Mouse (Mus musculus) heart, postnatal 25 days (tissue): ENCODE data around the gene Cxcr5. TPM values are rescaled to one million over a fixed set of nuclear protein-coding genes. Genes with fewer than 3 reads are reported as not detected.

Experiments
- DNase-seq: peaks from one replicate; pipeline ENCODE4 v3.0.0; 2022; ENCODE audit warnings: low spot score
- intact Hi-C: fragments of 180-260 bp; cut with DNase I; formaldehyde crosslinking; loops from one replicate; pipeline ENCODE4 v1.15.1; 2025
- total RNA-seq, 2 experiments: library from RNA; stranded (reverse); gene quantifications; 2 replicates each; pipeline ENCODE4 v1.2.3; 2021

Cxcr5 gene
- total RNA-seq, 2 experiments from 2014 or later, result 0.10 to 0.31 TPM

DNA sequence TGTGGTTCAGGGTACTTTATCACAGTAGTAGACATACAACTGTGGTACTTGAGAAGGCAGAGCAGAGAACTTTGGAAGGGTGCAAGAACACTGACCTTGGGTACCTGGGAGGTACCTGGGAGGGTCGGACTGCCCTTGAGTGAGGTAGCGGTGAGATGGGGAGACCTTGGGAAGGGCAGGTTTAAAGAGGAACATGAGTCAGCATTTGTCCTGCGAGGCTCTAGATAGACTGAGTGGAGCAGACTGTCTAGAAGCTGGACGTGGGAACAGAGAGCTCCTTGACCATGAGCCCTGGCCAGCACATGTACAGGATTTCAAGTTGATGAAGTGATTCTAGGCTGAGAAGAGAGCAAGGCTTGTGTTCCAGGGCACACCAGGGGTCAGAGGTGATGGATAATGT, 19.3 kb downstream of the Cxcr5 start:
- intact Hi-C loops, result no loop called here
- no peak for DNase-seq

DNA sequence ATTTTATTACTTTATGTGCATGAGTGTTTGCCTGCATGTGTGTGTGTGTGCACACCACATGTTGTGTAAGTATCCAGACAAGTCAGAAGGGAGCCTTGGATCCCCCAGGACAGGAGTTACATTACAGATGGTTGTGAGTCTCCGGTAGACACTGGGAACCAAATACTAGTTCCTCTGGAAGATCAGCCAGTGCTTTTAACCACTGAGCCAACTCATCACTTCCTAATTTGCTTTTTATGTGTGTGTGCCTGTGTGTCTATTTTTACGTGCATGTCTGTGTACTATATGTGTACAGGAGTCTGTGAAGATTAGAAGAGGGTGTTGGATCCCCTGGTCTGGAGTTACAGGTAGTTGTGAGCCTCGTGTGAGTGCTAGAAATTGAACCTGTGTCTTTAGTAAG, 21.0 kb downstream of the Cxcr5 start:
- intact Hi-C loops, result no loop called here
- no peak for DNase-seq

DNA sequence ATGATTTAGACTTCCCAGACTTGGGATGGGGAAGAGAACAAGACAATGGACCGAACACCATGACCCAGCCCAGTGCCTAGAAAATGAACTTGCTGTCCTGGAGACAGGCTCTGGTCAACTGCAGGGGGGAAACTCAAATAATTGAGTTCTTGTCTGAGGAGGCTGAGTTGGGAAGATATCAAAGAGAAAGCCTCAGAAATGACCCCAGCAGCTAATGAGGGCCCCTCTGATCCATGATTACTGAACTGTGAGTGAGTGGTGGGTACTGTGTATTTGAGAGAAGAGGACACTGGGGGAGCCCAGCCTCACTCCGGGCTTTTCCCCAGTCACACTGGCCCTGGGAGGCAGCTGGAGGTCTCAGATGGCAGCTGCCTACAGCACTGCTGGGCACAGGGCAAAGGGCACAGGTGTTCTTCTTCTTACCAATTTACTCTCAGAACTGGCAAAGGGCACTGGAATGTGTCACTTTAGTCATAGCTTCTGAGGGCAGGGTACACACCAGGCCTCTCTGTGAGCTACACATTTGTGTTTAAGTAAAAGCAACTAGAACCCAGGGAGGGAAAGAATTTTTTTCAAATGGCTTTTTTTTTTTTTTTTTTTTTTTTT, 21.8 kb downstream of the Cxcr5 start:
- DNase-seq, result no peak
- intact Hi-C loops, result no loop called here

DNA sequence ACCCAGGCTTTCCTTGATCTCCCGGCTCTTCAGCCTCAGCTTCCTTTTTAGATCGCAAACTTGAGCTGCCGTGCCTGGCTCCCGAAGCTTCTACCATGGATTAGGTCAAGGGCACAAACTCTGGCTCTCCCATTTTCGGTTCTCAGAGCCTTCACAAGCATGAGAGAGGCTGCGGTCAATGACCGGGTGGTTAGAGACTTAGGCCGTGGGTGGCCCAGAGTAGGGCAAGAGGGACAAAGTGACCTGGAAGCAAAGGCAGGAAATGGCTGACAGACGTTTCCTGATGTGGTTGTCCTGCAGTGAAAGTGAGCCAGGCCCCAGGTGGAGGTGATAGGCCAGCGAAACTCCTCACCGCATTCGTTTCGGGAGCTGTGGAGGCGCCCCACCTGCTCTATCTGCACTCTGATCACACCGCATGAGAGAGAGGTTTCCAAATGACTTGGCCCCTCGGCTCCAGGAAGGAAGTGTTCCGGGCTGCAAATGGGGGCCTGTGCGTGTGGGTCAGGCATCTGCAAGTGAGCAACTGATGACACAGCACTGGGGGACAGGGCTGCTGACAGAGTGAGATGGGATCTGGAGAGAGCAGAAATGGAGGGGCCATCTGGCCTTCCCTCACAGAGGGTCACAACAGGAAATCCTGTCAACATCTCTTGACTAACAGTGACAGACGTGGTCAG, 23.9 kb downstream of the Cxcr5 start:
- intact Hi-C loops, result no loop called here
- DNase-seq, result no peak

DNA sequence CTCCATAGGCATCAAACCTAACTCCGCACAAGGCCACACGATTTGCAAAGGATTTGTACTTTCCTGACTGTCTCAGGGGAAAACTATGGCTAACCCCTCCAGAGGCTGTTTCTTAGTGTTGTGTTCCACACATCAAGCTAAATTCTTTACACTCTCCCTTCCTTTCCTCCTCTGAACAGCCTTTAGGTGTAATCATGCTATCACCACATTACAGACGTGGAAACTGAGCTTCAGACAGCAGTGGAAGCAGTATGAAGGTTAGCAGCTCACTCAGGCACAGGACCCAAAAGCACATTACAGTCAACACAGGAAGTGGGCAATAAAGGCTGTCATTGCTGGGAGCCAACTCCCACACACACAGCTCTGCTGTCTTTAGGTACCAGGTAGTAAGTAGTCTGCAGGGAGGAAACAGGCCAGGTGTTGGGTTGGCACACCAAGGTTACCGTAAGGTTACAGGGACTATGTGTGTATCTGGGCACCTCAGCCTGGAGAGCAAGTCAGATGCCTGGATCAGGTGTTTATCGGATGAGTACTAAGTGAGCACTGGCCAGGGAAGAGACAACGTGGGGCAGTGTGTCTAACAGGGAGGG, 28.6 kb downstream of the Cxcr5 start:
- DNase-seq, result no peak
- intact Hi-C loops, result no loop called here

DNA sequence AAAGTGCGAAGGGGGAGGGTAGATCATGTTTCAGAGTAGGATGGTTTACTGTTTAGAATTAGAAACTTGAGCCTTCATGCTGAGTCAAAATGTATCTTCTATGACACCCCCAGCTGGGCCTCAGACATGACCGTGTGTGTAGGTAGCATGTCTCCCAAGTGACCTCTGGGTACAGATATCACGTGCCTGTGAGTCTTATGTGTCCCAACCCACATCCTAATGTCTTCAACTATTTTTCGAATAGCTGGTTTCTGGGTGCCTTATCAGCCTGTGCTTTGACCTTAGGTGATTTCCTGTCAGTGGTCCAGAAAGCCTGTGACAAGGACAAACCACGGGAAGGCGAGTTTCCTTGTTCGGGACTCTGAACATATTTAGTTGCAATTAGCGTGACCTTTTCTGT, 33.3 kb downstream of the Cxcr5 start:
- intact Hi-C loops, result no loop called here
- no peak for DNase-seq

DNA sequence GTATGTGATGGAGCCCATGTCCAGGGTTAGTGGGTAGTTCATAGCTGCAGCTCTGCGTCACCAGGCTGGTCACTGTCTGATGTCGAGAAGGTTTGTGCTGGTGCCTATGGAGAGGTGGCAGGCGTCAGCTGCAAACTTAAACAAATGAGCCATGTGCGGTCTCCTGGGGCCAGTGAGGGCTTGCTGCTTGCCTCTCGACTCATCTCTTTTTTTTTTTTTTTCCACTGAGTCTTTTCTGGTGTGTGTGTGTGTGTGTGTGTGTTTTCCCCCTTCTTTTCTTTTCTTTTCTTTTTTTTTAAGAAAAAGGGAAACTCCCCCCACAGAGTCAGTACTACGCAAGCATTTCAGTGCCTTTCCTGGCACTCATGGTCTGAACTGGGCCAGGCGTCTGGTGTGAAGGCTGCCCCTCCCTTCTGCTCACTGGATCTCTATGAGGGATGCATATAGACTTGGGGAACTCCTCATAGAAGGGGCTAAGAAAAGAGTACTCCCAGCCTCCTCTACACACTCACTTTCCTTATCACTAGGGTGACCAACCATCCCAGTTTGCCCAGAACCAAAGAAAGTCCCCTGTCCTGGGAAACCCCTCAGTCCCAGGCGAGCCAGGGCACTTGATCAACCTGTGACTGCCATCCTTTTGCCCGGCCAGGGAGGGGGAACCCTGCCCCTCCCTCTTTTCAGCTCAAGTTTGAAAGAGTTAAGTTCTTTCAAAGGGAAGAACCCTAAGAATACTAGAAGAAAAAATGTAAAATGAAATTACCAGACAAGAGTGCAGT, 35.2 kb downstream of the Cxcr5 start:
- intact Hi-C loops, result no loop called here
- DNase-seq, result no peak

DNA sequence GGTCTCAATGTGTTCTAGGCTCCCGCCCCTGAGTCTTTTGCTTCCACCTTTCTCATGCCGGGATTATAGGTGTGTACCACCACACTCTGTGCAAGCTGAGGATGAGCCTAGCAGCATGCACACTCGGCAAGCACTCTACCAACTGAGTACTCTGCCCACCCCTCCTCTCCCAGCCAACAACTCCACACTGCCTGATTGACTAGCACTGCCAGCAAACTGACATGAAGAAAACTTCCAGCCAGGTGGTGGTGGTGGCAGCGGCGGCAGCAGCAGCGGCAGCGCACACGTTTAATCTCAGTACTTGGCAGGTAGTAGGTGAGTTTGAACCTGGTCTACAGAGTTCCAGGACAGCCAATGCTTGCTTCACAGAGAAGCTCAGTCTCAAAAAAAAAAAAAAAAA, 36.1 kb downstream of the Cxcr5 start:
- no peak for DNase-seq
- intact Hi-C loops, result no loop called here

DNA sequence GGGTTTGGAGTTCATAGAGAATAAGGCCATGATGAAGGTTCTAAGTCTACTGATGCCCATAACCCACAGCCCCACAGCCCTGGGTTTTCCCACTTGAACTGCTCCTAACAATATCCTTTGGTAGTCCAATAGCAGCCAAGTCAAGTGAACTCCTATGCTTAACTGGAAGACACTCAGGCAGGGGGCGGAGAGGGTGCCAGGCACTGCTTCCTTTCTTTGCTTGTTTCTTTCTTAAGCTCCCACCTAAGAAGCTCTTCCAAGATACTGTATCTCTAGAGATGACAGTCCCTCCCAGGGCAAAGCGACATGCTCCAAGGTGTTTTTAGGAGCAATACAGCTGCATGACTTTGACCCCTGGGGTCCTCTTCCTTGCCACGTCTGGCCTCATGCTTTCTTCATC, 36.7 kb downstream of the Cxcr5 start:
- no peak for DNase-seq
- intact Hi-C loops, result no loop called here

DNA sequence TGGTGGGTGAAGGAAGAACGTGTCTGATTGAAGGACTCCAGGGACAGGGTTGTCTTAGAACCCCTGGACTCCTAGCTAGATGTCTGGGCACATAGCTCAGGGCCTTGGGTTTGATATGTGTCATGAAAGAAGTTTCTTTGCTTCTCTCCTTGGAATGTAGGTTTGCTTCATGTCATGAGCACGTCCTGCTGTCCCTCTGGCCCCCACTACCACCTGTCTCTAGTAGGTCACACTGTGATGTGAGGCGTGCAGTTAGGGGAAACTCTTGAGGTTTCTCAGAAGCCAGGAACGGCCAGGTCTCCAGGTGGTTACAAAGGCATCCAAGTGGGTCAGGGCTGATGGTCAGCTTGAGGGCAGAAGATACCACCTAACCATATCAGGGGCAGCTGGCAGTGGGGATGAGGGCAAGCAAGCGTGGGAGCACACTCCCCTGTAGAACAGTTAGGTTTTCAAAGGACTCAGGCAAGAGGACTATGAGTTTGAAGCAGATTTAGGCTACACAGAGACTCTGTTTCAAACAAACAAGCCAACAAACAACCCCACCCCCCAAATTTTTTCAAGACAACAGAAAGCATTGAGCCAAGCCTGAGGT, 37.3 kb downstream of the Cxcr5 start:
- intact Hi-C loops, result no loop called here
- no peak for DNase-seq

DNA sequence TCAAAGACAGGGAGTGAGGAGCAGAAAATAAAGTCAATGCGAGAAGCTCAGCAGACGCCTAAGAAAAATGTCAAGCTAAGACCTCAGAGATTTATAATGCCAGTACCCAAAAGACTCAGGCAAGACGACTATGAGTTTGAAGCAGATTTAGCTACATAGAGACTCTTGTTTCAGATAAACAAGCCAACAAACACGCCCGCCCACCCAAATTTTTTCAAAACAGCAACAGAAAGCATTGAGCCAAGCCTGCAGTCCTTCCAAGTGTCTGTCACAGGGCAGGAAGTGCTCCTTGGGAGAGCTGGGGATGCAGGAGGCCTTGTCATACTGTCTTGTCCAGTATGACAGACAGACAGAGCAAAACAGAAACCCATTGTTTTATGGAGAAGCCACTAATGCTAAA, 38.0 kb downstream of the Cxcr5 start:
- intact Hi-C loops, result no loop called here
- no peak for DNase-seq

DNA sequence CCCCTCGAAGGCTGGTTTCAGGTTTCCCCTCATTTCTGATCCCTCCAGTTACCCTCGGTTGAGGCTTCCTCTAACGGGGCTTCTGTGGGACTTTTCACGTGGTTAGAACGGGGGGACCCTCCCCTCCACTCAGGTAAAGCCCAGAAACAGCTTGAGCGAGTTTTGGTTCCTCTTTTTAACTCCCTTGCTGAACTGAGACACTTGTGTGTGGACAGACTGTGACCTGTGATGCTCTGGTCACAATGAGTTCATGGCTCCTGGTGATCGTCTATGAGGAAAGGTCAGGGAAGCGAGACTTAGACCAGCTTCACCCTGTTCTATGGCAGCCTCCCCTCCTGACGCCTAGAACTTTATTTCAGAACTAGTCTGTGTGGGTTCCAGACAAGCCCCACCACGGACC, 39.8 kb downstream of the Cxcr5 start:
- no peak for DNase-seq
- intact Hi-C loops, result no loop called here

DNA sequence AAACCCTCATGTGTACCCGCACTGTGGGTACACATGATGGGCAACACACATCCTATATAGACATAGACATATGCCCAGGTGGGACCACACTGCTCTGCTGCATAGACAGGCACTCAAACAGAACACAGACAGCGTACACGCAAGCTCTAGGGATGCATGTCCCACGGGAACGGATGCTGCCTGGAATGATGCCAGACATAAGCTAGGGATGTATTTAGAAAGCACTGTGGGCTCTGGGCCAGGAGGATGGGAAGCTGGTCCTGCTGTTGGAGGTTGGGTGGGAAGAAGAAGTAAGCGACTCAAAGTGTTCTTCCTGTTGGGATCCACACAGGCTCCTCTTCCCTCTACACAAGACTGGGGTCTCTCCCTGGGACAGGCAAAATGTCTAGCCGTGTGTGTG, 43.6 kb downstream of the Cxcr5 start:
- no peak for DNase-seq
- intact Hi-C loops, result no loop called here

DNA sequence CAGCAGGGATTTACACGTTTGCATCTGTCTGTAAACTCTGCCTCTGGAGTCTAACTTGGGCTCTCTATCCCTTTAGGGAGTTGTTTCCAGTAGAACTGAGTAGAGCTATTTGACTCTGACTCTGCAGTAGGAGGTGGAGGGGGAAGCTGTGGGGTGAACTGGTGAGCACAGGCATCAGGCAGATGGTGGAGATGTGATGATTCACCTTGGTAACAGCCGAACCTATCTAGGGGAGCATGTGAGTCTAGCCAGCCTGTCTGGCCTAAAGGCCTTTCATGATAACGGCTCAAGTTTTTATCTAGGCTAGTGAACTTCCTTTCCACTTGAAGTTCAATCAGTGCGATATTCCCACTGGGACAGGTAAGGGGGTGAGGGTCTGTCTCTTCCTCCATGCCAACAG, 44.3 kb downstream of the Cxcr5 start:
- no peak for DNase-seq
- intact Hi-C loops, result no loop called here

DNA sequence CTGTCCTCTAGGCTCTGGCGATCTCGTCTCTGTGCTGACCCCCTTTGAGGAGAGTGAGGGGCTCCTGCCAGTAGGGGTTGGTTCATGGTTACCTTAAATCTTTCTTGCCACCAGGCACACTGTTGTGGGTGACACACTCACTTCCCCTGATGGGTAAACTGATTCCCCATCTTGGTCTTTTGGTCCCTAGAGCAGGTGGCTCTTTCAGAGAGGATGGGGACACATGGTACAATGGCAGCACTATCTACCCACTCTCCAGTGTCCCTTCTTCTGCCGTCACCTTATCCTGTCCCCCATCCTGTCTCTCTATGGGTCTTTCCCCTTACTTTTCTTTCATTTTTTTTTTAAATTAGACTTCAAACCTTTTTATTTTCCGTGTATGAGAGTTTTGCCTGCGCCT, 45.8 kb downstream of the Cxcr5 start:
- intact Hi-C loops, result no loop called here
- no peak for DNase-seq

DNA sequence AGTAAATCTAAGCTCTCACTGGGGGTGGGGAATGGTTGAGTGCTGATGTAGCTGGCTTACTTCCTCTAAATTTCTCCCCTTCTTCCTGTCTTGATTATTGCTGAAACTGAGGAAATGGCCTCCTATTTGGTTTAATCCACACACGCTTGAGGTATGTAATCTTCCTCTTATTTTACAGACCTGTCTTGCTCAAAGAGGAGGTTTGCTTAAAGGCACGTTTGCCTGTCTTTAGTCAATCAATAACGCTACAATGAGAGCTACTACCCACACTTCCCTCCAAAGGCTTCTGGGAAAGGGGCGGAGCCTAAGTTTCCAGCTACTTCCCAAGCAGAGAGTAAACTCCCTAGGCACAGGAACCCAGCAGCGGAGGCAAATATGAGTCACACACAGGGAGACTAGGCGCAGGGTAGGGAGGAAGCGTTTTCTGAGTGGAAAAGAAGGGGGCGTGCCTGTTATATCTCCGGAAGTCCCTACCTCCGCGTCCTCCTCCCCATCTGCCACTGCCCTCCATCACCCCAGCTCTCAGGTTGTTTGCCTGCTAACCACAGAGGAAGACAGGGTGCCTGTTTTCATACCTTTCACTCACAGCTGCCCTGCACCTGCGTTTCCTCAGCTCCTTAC, 46.4 kb downstream of the Cxcr5 start:
- intact Hi-C loops, result no loop called here
- DNase-seq, result no peak

DNA sequence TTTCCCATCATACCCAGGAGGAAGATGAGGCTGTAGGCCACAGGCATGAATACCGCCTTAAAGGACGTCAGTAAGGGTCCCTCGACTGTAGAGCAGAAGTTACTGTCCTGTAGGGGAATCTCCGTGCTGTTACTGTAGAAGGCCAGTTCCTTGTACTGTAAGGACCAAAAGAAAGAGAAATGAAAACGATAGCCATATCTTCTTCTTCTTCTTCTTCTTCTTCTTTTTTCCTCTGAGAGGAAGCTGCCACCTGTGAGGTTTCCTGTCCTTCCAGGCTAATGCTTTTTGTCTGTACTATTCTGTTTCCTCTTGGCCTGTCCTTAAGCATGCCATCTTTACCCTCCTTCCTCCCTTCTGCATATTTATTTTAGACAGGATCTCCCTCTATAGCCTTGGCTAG, 47.5 kb downstream of the Cxcr5 start:
- DNase-seq, result no peak
- intact Hi-C loops, result loop anchor here (5.0 kb wide), 2 partner anchors 37 to 93 kb away; no protein-coding TSS in a partner anchor

DNA sequence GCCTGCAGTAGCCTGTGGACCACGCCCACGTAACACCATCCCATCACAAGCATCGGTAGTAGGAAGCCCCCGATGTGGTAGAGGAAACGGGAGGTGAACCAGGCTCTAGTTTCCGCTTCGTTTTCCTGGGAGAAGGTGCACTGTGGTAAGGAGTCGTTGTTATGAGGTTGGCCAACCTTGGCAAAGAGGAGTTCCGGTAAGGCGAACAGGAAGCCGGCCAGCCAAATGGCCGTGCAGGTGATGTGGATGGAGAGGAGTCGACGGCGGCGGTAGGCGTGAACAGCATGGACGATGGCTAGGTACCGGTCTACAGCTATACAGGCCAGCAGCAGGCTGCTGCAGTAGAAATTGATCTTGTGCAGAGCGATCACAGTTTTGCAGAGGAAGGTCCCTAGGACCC, 48.1 kb downstream of the Cxcr5 start:
- no peak for DNase-seq
- intact Hi-C loops, result loop anchor here (5.0 kb wide), 2 partner anchors 36 to 94 kb away; no protein-coding TSS in a partner anchor

DNA sequence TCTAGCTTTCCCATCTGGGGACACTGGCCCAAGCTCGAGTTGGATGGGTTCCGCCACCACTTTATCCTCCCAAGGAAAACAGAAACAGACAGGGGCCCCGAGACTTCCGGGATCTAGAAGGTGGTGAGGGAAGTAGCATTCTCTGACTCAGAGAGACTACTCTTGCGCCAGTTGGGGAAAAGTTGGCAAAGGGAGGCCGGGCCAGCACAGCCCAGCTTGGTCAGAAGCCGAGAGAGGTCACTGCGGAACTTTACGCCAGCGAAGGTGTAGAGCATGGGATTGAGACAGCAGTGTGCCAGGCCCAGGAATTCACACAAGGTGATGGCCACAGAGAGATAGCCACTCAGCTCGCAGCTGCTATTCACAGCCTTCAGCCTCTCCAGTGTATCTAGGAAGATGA, 48.6 kb downstream of the Cxcr5 start:
- no peak for DNase-seq
- intact Hi-C loops, result loop anchor here (5.0 kb wide), 2 partner anchors 36 to 94 kb away; no protein-coding TSS in a partner anchor

DNA sequence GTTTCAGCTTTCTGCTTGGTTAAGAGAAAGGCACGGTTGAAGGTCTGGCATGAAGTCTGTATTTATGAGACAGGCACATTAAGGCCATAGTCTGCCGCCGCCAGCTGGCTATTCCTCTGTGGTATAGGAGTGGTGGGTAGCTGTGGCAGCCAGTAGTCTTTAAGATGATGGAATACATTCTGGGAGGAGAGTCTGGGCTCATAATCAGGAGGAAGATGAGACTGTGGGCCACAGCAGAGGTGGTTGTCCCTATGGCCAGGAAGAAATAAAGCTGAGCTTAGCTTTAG, 49.0 kb downstream of the Cxcr5 start:
- intact Hi-C loops, result loop anchor here (5.0 kb wide), 2 partner anchors 35 to 95 kb away; no protein-coding TSS in a partner anchor
- DNase-seq, result no peak
